Mouse (Mus musculus) cerebellum, adult 8-10 months (tissue): ENCODE results near the gene Prpf3.
"Not testable (repeated sequence)": the region's sequence is repeated elsewhere in the genome, so short reads cannot be mapped to it uniquely, and the experiment has no call there.

Experiments used
- DNase-seq: peaks from one replicate; pipeline ENCODE4 v3.0.0; 2022

Prpf3 gene

GRCm38 (mm10) chr3:95879063-95879462 is 23.4 kb upstream of the Prpf3 start:
- DNase-seq, result no peak

GRCm38 (mm10) chr3:95872048-95872447 is 16.4 kb upstream of the Prpf3 start:
- no peak for DNase-seq

- DNase-seq, result peak; percentile 79
These were observed 15.7 kb upstream of the Prpf3 start, which contains the start of gene Mrps21 for GRCm38 (mm10) chr3:95871392-95871867. Gene Mrps21 (minus strand): TSS chr3:95871519.

DNA sequence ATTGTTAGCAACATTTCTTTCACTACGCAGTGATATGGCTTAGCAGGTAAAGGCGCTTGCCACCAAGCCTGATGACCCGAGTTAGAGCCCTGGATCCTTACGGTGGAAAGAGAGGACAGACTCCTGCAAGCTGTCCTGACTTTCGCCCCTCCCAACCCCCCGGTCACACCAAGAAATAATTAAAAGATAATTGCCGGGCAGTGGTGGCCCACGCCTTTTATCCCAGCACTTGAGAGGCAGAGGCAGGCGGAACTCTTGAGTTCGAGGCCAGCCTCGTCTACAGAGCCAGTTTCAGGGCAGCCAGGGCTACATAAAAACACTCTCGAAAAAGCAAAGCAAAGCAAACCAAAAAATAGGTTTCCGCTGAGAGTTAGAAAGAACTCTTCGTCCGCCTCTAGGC is 15.3 kb upstream of the Prpf3 start:
- DNase-seq, result no peak

DNA sequence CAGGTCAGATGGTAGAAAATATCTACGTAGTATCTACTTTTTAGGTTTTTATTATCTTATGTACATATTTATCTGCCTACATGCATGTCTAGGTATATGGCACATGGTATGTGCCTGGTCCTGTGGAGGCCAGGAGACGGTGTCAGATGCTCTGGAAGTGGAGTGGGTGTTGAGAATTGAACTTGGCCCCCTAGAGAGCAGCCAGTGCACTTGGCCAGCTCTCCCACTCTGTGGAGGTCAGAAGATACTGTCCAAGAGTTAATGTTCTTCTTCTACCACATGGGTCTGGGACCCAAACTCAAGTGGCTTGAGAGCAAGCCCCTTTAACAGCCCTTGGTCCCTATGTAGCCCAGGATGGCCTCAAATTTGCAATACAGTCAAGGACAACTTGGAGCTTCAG is 11.7 kb upstream of the Prpf3 start:
- DNase-seq, result no peak

DNA sequence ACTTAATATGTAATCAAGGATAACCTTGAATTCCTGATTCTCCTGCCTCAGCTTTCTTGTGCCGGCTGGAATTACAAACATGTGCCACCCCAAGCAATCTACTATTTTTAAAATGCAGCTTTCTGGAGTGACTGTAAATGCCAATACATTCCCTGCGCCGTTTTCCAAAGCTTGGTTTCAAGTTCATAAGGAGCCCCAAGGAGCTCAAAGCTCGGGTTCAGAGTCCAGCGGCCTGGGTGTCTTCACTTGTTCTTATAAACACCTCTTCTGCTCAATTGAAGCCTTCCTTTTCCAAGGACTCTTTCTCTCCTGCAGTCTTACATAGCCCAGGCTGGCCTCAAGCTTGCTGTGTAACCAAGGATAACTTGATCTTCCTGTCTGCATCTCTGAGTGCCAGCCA is 10.4 kb upstream of the Prpf3 start:
- DNase-seq, result no peak

DNA sequence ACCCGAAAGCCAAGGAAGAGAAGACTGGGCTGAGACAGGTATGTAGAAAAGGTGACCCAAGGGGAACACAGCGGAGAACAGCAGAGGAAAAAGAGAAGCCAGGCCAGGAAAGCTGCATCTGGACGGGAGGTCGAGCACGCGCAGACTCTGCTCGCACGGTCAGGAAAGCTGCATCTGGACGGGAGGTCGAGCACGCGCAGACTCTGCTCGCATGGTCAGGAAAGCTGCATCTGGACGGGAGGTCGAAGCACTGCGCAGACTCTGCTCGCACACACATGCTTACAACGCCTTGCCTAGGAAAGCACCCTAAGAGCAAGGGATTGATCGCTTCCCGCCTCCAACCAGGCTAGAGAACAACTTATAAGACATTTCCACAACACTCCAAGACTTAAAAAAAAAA is 9.9 kb upstream of the Prpf3 start:
- DNase-seq, result no peak

GRCm38 (mm10) chr3:95865050-95865449 is 9.4 kb upstream of the Prpf3 start:
- no peak for DNase-seq

GRCm38 (mm10) chr3:95863578-95863977 is 7.9 kb upstream of the Prpf3 start:
- no peak for DNase-seq

DNA sequence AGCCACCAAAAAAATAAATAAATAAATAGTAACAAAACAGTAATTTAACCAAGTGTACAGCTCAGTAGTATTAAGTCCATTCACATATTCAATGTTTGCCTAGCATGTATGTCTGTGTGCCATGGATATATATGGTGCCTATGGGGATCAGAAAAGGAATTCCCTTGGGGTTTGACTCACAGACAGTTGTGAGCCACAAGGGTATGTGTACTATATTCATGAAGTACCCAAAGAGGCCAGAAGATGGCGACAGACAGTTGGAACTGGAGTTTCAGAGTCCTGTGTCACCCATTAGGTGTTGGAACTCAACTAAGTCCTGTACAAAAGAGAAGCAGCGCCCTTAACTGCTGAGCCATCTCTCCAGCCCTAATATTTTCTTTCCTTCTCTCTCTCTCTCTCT is 6.1 kb upstream of the Prpf3 start:
- DNase-seq, result peak; percentile 63

DNA sequence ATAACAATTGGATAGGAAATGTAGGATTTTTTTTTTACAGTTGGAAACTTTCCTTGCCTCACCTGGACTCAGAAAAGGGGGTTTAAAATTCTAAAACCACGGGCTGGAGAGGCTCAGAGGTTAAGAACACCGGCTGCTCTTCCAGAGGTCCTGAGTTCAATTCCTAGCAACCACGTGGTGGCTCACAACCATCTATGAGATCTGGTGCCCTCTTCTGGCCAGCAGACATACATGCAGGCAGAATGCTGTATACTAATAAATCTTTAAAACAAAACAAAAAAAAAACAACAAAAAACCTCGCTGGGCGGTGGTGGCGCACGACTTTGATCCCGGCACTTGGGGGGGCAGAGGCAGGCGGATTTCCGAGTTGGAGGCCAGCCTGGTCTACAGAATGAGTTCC is 5.5 kb upstream of the Prpf3 start:
- DNase-seq, result no peak

GRCm38 (mm10) chr3:95860323-95860722 is 4.6 kb upstream of the Prpf3 start:
- no peak for DNase-seq

DNA sequence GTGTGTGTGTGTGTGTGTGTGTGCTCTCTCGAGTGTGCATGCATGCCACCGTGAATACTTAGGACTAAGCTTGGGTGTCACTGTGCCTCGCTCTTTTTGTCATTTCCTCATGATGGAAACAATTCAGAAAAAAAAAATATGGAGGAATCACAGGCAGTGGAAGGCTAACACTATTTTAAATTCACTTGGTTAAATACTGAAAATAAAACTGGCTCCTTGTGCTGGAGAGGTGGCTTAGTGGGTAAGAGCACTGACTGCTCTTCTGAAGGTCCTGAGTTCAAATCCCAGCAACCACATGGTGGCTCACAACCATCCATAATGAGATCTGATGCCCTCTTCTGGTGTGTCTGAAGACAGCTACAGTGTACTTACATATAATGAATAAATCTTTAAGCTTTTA is 2.6 kb upstream of the Prpf3 start:
- not testable (repeated sequence) for DNase-seq

GRCm38 (mm10) chr3:95857050-95857449 is 1.4 kb upstream of the Prpf3 start:
- not testable (repeated sequence) for DNase-seq

DNA sequence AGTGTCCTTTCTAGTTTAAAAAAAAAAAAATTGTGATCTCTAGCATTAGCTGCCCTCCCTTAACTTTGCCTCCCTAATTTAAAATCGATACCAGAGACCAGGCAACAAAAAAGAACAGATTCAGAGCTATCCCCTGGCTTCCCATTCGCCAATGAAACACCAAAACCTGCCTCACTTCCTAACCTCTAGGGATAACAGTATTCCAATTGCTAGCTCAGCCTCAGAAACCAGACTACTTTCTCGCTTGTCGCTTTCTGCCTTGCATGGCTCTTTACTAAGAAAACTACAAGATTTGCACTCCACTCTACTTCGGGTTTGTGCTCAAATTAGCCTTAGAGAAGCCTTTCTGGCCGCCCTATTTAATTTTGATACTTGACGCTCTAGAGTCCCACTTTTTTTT is 430 bp upstream of the Prpf3 start:
- no peak for DNase-seq

DNA sequence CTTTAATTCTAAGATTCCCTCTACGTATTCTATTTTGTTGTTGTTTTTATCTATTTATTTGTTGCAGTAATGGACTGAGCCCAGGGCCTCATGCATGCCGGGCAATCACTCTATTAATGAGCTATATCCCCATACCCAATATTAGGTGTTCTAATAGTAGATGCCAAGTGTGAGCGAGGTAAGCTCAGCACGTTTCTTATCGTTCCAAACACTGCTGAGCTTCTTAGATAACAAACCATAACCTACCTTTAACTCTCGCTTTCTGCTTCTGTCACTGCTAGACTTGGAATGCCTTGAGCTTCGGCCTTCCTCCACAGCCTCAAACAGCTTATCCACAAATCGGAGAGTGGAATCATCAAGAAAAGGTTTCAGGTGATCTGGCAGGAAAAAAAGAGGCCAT is 4.4 kb downstream of the Prpf3 start:
- DNase-seq, result no peak

GRCm38 (mm10) chr3:95850611-95851010 is 5.1 kb downstream of the Prpf3 start:
- DNase-seq, result no peak

- no peak for DNase-seq
These were observed 13.0 kb downstream of the Prpf3 start for GRCm38 (mm10) chr3:95842503-95843214.

DNA sequence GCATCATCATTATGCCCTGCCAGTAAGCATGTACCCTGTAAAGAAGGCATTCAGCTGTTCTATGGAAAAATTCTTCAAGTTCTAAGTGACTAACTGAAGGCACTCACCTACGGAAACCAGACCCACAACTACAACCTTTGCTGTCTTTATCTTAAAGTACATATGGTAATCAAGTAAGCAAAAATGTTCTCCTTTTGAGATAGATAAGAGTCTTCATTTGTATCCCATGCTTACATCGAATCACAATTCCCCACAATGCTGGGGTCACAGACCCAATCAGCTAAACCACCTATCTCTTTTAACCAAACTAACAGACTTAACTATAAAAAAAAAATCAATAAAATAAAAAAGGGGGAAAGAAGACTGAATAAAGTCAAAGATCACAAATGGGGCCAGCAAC is 16.4 kb downstream of the Prpf3 start:
- no peak for DNase-seq

- DNase-seq, result no peak
These were observed 26.6 kb downstream of the Prpf3 start for GRCm38 (mm10) chr3:95829053-95829452.

GRCm38 (mm10) chr3:95826275-95826674 is 29.4 kb downstream of the Prpf3 start:
- DNase-seq, result no peak

- no peak for DNase-seq
These were observed 35.4 kb downstream of the Prpf3 start for GRCm38 (mm10) chr3:95820046-95821010.

GRCm38 (mm10) chr3:95819351-95819985 is 36.2 kb downstream of the Prpf3 start:
- DNase-seq, result peak; percentile 99
